Mouse (Mus musculus) NIH3T3 (cell line): Measurements from ENCODE around the gene Eri3.

ENCODE experiments used
- DNase-seq: peaks from one replicate; pipeline ENCODE4 v3.0.0-alpha.2; 2012; ENCODE audit warnings: low read depth

The Eri3 gene

DNA sequence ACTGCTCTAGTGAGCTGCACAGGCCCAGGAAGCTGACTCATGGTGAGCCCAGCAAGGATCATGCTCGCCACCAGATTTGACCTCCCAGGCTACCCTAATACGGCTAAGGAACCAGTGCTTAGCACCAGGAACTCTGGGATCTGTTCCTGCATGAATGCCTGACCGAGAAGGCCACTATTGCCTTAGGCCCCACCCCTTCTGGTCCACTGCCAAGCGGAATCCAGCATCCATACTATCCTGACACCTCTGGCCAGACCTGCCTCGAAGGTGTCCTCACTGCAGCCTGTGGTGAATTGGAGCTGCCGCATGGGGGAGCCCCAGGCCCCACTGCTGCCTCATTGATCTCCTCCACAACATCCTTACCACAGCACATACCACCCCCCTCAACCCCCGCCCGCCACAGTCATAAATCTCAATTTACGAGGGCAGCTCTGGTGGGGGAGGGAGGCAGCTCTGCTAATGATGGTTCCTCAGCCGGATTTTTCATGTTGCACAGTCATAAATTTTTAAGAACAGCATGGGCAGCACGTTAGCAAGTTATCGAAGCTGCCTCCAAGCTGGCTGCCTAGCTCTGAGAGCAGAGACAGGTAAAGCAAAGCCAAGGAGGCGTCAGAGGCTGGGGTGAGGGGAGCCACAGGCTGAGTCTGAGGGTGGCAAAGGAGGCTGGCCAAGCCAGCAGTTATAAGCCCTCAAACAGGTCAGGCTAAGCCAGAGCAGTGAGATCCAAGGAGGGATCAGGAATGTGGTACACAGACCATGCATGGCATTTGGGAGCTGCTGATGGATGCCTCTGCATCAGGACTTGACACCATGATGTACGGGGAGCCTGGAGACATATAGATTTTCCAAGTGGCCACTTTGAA, 108.6 kb downstream of the Eri3 start:
- DNase-seq, result peak; percentile 66

DNA sequence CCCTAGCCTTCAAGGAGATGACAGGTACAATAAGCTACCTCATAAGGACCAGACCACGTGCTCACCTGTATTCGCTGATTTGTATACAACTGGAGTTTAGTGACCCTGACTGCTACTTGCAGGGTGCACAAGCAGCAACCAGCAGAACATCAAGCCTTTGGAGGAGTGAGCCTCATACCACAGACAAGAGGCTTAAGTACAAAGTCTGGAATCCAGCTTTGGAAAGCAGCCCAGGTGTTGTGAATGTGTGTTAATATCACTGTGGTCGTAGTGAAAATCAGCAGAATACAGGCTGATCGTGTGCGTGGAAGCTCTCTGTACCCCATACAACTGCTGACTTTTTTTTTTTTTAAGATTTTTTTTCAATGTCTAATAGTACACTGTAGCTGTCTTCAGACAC, 109.8 kb downstream of the Eri3 start:
- no peak for DNase-seq

DNA sequence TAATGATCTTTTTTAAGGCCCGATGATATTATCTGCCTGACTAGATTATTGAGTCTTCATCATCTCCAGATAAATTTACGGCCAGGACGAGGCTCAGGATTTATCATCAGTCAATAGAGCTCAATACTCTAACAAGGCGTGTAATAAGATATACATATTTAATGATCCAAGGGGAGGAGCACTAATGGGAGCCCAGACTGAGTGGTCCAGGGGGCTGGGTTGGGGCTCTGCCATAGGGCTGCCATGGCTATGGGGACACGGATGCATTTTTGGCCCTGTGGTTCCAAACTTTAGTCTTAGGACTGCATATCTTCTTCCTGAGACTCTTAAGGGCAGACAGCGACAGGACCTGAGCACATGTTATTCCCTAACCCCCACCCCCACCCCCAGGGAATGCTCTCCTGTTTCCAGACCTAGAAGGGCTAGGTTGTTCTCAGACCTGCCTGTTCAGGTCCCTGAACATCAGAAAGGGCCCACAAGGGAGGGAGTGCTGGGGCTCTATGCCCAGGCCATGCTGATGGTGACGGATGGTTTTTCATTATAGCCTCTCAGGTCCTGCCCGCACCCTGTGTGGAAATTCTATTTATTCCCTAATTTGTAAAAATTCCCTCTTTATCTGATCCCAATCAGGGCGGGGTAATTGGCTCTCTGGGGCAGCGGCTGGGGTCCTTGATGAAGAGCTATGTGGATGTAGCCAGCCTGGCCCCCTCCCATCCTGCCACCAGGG, 114.4 kb downstream of the Eri3 start:
- no peak for DNase-seq

DNA sequence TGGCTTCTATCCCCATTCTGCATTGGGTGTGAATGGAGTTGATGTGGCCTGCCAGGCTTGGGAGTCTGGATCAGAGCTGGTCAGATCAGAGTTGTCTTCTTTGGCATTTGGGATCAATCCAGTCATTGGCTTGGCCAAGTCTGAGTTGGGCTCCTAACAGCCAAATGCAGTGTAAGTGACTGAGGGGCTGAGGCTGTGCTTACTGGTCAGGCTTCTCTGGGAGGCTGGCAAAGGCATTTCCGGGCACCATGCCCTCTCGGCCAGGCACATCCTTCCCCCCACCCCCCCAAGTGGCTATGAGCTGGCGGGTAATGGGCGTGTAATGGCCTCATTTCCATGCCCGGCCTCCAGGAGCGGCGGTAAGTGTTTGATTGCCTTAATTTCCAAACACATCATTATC, 115.4 kb downstream of the Eri3 start:
- DNase-seq, result no peak

DNA sequence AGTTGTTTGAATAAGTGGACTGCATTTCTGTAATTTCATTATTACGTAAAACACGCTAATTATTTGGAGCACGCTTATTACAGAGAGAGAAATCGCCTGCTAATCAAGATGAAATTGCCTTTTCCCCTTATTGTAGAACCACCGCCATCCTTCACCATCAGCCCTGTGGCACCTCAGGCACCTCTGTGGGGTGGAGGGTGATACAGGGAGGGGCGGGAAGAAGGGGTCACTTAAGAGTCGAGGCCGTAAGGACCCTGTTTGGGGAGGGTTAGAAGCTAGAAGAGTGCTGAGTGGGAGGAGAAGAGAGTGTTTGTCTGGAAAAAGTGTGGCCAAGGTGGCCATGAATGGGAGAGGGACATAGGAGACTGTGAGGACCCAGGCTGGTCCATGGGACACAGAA, 115.9 kb downstream of the Eri3 start:
- DNase-seq, result no peak

DNA sequence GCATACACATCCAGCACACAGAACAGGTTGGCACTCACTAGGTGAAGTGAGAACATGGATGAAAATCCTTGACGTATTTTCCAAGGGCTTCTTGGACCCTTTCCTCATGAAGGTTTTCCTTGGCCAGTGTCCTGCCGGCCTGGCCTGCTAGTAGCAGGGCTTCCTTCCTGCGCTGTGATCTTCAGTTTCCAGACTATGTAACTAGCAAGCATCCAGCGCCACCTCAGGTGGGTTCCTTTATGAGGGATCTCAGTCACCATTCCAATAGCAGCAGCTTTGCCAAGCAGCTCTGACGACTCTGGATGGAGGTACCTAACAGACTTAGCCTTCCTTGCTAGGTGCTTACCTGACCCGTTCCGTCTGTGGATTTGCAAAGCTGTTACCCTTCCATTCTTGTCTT, 119.7 kb downstream of the Eri3 start:
- no peak for DNase-seq

DNA sequence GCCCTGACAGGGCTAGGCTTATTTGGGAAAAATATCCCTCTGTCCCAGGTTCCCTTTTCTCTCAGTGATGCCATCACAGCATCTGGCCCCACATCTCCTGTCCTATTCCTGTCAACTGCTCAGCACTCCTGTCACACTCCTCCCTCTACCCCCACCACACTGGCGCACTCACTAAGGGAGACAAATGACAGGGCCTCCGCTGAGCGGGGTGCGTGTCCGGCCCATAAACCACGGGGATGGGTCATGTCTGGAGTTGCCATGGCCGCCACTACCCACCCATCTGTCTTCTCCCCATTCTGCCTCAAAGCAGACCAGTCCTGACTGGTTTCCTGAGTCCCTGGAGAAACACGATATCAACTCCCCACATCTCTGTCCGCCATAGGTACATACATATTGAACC, 121.9 kb downstream of the Eri3 start:
- DNase-seq, result no peak

DNA sequence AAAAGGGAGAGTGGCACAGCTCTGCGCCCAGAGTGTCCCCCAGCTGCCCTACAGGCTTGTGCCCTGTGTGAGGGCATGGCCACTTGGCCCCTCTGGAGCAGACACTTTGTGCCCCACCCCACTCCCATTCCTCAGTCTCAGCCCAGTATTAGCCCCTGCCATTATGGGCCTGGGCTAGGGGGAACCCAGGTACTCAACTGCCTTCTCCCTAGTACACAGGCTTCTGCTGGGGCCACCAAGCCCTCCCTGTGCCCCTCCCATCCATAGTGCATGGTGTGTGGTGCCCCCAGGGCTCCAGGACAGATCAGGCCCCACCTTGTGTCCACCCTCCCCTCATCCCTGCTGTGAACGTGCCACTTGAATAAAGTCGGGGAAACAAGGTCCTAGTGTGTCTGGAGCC, 123.7 kb downstream of the Eri3 start:
- no peak for DNase-seq

DNA sequence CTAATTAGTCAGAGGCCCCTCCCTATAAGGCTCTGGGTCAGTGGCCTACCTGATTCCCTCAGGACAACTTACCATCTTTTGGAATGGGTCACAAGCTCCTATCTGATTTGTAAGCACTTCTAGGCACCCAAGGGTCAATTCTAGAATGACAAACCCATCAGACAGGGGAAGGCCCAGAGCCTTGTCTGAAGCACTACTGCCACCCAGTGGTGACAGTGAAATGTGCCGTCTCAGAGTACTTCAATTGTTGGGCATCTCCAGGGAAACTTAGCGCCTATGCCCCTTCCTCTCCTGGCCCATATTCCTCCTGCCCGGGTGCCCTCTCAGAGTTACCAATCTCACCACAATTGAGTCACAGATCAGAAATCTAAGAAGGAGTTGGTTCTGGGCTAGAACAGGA, 126.7 kb downstream of the Eri3 start:
- DNase-seq, result peak; percentile 93

DNA sequence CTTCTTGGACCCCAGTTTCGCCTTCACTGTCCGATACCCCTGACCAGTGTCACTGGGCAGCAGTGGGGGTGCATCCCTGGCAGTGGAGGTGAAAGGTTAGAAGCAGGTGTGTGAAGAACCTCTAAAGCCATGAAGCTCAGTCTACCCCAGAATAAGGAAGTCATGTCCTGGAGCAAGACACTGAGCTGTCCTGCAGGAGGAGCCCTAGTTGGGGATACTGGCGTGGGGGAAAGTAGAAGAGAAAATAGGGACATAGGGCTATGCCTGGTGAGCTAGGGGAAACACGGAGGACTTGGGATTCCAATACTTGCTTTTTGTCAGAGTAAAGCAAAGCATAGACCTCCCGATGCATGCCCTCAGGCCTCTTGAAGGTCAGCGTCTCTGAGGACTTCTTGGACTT, 130.8 kb downstream of the Eri3 start:
- DNase-seq, result peak; percentile 46

DNA sequence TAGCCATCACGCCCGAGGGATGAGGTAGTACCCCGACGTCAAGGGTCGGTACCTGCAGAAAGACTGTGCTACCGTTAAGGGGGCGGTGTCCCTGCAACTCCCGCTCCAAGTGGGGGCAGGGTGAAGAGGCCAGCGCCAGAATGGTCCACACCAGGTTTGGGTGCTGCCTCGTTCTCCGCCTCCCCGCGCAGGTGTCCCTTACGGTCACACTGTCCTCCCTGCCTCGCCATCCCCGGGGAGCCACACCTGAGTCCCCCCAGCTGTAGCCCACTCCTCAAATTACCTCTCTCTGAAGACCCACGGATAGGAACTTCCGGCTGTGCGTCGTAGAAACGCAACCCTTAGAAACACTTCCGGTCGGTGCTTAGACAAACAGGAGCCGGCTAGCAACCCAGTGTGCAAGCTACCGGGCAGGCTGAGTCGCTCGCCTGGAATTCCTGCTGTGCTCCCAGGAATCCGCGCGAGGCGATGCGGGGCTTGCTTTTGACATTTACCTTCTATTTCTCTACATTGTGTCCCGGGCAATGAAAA, 131.8 kb downstream of the Eri3 start, which contains the start of gene Dmap1:
TSS of gene Dmap1 (minus strand) at position 343 of the 531 bp plus-strand sequence.
- DNase-seq, result peak; percentile 93

DNA sequence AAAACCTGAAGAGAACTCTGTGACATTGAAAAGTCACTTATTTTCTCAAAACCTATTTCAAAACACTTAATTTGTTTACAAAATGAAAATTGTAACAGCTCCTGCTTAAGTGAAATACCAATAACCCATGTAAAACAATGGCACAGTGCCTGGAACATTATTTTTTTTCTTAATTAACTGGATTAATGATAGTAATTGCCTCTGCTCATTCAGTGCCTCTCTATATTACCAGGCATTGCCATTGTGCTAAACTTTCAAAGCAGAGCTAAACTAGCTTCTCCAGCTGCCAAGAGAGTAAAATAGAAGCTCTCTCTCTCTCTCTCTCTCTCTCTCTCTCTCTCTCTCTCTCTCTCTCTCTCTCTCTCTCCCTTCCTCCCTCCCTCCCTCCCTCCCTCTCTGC, 132.3 kb downstream of the Eri3 start:
- no peak for DNase-seq

DNA sequence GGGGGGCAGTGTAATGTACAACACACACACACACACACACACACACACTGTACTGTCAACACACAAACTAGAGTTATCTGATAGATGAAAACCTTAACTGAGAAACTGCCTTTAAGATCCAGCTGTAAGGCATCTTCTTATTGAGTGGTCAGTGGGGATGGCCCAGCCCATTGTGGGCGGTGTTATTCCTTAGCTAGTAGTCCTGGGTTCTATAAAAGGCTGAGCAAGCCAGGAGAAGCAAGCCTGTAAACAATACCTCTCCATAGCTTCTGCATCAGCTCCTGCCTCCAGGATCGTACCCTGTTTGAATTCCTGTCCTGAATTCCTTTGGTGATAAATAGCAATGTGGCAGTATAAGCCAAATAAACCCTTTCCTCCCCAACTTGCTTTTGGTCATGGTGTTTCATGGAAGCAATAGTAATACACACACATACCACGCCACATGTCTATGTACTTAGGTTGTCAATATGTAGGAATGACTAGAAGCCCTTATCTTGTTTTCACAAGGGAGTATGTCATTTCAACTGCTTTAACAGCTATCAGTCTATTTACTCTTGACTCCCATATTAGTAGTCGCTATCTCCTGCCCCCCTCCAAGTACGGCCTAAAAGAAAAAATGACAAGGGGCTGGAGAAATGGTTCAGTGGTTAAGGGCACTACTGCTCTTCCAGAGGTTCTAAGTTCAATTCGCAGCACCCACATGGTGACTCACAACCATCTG, 133.0 kb downstream of the Eri3 start:
- DNase-seq, result no peak

DNA sequence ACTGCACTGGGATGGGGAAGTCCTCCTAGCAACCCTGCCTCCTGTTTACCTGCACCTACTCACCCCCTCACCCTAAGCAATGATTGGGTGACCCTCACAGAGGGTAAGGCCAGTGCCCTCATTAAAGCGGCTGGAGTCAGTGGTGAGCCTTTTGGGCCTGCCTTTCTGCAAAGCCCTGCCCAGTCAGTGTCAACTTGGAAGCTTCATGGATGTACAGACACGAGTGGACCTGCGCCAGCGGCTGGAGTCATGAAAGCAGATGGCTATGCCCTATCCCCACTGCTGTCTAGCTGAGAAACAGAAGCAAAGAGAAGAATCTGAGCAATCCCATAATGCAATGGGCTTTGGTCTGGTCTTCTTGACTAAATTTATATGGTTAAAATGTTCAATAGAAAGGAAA, 136.2 kb downstream of the Eri3 start:
- no peak for DNase-seq

DNA sequence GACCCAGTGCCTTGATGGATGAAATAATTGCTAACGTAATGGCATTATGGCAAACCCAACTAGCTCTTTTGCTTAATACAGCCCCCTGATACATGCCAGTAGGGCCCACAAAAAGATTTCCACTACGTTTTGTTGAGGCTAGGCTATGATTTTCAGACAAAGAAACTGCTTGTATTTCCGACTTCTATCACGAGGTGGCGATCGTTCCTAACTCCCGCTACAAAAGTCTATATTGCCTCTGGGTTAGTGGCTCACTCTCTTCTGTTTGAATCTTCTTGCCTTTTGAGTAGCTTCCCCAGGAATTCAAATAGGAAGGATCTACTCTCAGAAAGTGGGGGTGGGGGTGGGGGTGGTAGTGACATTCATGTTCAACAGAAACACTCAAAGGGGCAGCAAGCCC, 155.2 kb downstream of the Eri3 start:
- peak; percentile 83 for DNase-seq

DNA sequence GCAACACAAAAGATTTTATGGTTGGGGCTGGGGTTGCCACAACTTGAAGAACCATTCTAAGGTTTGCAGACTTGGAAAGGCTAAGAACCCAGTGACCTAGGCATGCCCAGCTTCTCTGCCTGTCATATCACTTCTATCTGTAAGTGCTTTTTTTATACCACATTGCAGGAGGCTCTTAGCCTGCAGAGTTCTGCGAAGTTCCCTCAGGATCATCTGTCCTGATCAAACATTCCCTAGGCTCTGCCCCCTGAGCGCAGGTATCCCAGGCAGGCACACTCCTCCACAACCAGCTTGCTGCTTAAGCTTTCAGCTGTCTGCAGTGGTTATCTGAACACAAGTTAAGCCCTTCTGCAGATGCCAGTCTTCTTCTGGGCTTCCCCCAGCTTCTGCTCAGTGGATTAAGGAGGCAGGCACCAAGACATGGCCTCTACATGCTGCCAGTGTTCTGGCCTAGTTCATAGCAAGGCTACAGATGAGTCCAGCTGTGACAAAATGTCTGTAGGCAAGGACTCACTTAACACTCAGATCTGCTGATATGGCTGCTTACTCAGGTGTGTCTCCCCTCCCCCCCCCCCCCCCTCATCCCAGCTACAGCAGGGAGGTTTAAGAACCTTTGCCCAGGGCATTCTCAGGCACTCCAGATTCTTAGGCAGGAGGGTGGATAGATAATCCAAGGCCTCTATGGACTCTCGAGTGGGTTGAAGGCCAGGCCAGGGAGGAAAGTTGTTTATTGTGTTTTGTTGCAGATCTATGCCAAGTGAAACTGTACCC, 158.8 kb downstream of the Eri3 start:
- DNase-seq, result no peak

DNA sequence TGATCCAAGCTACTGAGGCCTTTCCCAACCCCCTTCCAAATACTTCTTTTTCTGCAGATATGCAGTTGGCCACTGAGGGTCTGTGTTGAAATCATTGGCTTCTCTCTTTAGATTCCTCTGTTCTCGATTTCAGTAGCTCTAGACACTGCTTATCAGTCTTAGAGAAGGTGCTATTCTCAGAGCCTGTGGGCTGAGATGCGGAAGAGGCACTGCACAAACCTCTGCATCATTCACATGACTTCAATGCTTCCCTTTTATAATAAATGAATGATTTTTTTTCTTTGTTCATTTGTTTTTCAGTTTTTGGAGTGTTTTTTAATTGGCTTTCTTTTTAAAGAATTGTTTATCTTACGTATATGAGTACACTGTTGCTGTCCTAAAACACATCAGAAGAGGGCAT, 162.1 kb downstream of the Eri3 start:
- no peak for DNase-seq

DNA sequence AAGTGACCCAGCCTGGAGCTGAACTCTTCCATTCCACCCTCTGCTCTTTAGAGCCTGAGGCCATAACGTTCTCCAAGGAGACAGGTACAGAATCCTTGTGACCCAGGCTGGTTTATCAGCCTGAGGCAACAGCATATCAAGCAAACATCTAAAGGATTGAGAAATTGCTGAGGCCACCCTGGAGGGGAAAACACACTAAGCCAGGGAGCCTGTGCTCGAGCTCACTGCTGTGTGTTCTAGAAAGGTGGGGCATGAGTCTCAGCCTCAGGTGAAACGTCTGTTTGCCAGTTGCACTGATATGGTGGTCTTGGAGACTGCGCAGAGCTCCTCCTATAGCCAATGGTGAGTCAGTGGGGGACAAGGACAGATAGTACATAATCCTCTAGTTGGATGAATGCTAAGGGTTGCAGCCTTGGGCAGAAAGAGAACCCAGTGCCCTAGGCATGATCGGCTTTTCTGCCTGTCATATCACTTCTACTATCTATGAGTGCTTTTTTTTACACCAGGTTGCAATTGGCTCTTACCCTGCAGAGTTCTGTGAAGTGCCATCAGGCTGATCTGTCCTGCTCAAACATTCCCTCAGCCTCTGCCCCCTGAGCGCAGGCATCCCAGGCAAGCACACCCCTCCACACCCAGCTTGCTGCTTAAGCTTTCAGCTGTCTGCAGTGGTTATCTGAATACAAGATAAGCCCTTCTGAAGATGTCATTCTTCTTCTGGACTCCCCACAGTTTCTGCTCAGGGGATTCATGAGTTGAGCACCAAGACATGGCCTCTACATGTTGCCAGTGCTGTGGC, 163.3 kb downstream of the Eri3 start:
- no peak for DNase-seq
